Mouse (Mus musculus) frontal cortex, adult 2 months (tissue): Measurements from ENCODE around the gene Tnfaip6. TPM values are rescaled to one million over a fixed set of nuclear protein-coding genes. Genes with fewer than 3 reads are reported as not detected.
"Not testable (repeated sequence)": the region's sequence is repeated elsewhere in the genome, so short reads cannot be mapped to it uniquely, and the experiment has no call there.

Source experiments
- DNase-seq, 2 experiments: peaks; one replicate each; pipeline ENCODE4 v3.0.0; 2022; ENCODE audit warnings: low spot score in 1 of 2; ENCODE audit errors: extremely low spot score in 1 of 2
- polyA plus RNA-seq: library from polyadenylated mRNA; depleted of rRNA; stranded (reverse); fragments of >200 nt; gene quantifications from 2 replicates; pipeline ENCODE4 v1.2.3, GENCODE M21; 2012; rRNA removed

Tnfaip6 gene
- 6.7 and 8.4 TPM in 2 replicates for polyA plus RNA-seq

- peak in 1 of 2 experiments; percentile 58 for DNase-seq
These were observed at the start of gene Tnfaip6 for GRCm38 (mm10) chr2:52037882-52038281. TSS of gene Tnfaip6 (plus strand) at chr2:52038009.

- DNase-seq = no peak
These were observed 48.2 kb upstream of the Tnfaip6 start for GRCm38 (mm10) chr2:51989559-51989958.

GRCm38 (mm10) chr2:51991447-51991846 lies 46.4 kb upstream of the Tnfaip6 start:
- no peak for DNase-seq

GRCm38 (mm10) chr2:51999996-52000395 lies 37.8 kb upstream of the Tnfaip6 start:
- DNase-seq = peak; percentile 4 to 27

GRCm38 (mm10) chr2:52001521-52001920 lies 36.3 kb upstream of the Tnfaip6 start:
- DNase-seq = no peak

- DNase-seq = not testable (repeated sequence)
These were observed 35.5 kb upstream of the Tnfaip6 start for GRCm38 (mm10) chr2:52002299-52002698.

- no peak for DNase-seq
These were observed 31.4 kb upstream of the Tnfaip6 start for GRCm38 (mm10) chr2:52006380-52006779.

GRCm38 (mm10) chr2:52011820-52012219 lies 26.0 kb upstream of the Tnfaip6 start:
- not testable (repeated sequence) for DNase-seq

- DNase-seq = peak in 1 of 2 experiments; percentile 37
These were observed 24.4 kb upstream of the Tnfaip6 start for GRCm38 (mm10) chr2:52013306-52013820.

GRCm38 (mm10) chr2:52016361-52016760 lies 21.4 kb upstream of the Tnfaip6 start:
- DNase-seq = no peak

- DNase-seq = no peak
These were observed 10.7 kb upstream of the Tnfaip6 start for GRCm38 (mm10) chr2:52027061-52027460.

- DNase-seq = no peak
These were observed 8.4 kb upstream of the Tnfaip6 start for GRCm38 (mm10) chr2:52029426-52029825.

- no peak for DNase-seq
These were observed 6.3 kb upstream of the Tnfaip6 start for GRCm38 (mm10) chr2:52031491-52031890.

GRCm38 (mm10) chr2:52034601-52035000 lies 3.2 kb upstream of the Tnfaip6 start:
- DNase-seq = peak in 1 of 2 experiments; percentile 33

GRCm38 (mm10) chr2:52035144-52035543 lies 2.7 kb upstream of the Tnfaip6 start:
- DNase-seq = peak in 1 of 2 experiments; percentile 32

- no peak for DNase-seq
These were observed 747 bp upstream of the Tnfaip6 start for GRCm38 (mm10) chr2:52036929-52037595.

- no peak for DNase-seq
These were observed 749 bp downstream of the Tnfaip6 start for GRCm38 (mm10) chr2:52038558-52038957.

- no peak for DNase-seq
These were observed 1.4 kb downstream of the Tnfaip6 start for GRCm38 (mm10) chr2:52039083-52039801.

GRCm38 (mm10) chr2:52042132-52042531 lies 4.3 kb downstream of the Tnfaip6 start:
- no peak for DNase-seq

GRCm38 (mm10) chr2:52042714-52043113 lies 4.9 kb downstream of the Tnfaip6 start:
- peak in 1 of 2 experiments; percentile 13 for DNase-seq

GRCm38 (mm10) chr2:52043485-52043884 lies 5.7 kb downstream of the Tnfaip6 start:
- DNase-seq = no peak

- DNase-seq = no peak
These were observed 8.2 kb downstream of the Tnfaip6 start for GRCm38 (mm10) chr2:52046032-52046431.
